Mouse (Mus musculus): ENCODE results near the gene Ptprm.

Gene Ptprm

Small RNAs within 50 kb of the gene (microRNA-seq; reads per million reads assigned to microRNA genes)
- 0.11 to 0.86 reads per million in 2 experiments for gene Mir5709
